Mouse (Mus musculus) hindbrain, embryonic 16.5 days (tissue): ENCODE measurements at regions not wholly inside any gene's neighbourhood (a gene's known extent, or its start where the extent isn't known, plus 50 kb on each side); places are given as distances from the start of the nearest gene placed in this dataset.
"Not testable (repeated sequence)": the region's sequence is repeated elsewhere in the genome, so short reads cannot be mapped to it uniquely, and the experiment has no call there.

Source experiments
- ATAC-seq: fragments of 200-750 bp; cut with Nextera tagmentation; 2 replicates; pipeline ENCODE4 v1.8.0; 2017; ENCODE audit warnings: moderate TSS enrichment, moderate library complexity
- H3K27ac ChIP-seq: fragments of 300-500 bp; sonication (generic); 2 replicates; pipeline ENCODE4 v1.5.1; 2014; ENCODE audit warnings: low read depth, mild to moderate bottlenecking, control low read depth, low read length, moderate library complexity
- H3K27me3 ChIP-seq: fragments of 300-500 bp; sonication (generic); replicated peaks from 2 replicates; pipeline ENCODE4 v1.6.1; 2014; ENCODE audit warnings: low read length; ENCODE audit not compliant: control insufficient read depth, insufficient read depth
- H3K36me3 ChIP-seq: fragments of 300-500 bp; sonication (generic); 2 replicates; pipeline ENCODE4 v1.6.1; 2014; ENCODE audit warnings: mild to moderate bottlenecking, low read length, moderate library complexity, mixed read lengths; ENCODE audit not compliant: control insufficient read depth, insufficient read depth
- H3K4me1 ChIP-seq: fragments of 300-500 bp; sonication (generic); 2 replicates; pipeline ENCODE4 v1.6.1; 2014; ENCODE audit warnings: low read depth, low read length; ENCODE audit not compliant: control insufficient read depth, insufficient read depth
- H3K4me2 ChIP-seq: fragments of 300-500 bp; sonication (generic); 2 replicates; pipeline ENCODE4 v1.6.1; 2014; ENCODE audit warnings: mild to moderate bottlenecking, low read length, control low read depth, moderate library complexity
- H3K4me3 ChIP-seq: fragments of 300-500 bp; sonication (generic); 2 replicates; pipeline ENCODE4 v1.5.1; 2014; ENCODE audit warnings: mild to moderate bottlenecking, low read length, control low read depth, moderate library complexity
- H3K9ac ChIP-seq: fragments of 300-500 bp; sonication (generic); 2 replicates; pipeline ENCODE4 v1.6.1; 2014; ENCODE audit warnings: low read depth, mild to moderate bottlenecking, control low read depth, low read length, moderate library complexity
- H3K9me3 ChIP-seq: fragments of 300-500 bp; sonication (generic); 2 replicates; pipeline ENCODE4 v1.6.1; 2014; ENCODE audit warnings: mild to moderate bottlenecking, low read length, moderate library complexity; ENCODE audit not compliant: control insufficient read depth
- WGBS: fragments of 180-500 bp; shearing (Covaris S2); extraction: QIAGEN DNeasy Blood & Tissue Kit; methylation state at CpG from one replicate; pipeline ENCODE4 v1.1.7; 2014; 5-methylcytosine and 5-hydroxymethylcytosine counted together

DNA sequence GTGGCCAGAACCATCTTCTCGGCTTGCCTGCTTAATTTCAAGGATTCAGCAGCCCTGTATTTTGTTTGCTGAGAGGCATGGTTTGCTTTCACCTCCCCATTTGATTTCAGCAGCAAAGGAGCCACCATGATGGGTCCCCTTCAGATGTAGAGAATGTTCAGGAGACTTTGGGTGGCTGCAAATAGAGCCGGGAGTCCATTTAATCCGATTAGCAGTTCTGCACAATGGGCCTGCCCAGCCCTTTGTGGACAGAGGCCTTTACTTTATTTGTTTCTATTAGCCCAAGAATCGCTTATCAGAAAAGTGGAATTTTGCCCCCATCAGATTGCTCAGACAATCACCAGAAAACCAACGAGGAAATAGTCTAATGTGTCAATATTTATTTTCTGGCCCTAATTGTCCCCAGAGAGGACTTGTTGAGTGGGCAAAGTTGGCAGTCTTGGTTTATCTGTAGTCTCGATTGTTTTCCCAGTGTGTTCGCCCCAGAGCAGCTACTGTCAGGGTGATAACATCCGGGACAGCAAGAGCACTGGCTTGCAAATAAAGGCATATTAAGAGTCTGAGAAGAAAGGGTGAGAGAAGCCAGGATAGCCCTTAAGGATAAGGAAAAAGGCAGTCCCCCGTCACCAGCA, 130.6 kb upstream of the Kiz start:
- Histone ChIP-seq H3K9me3 (no peaks in the 10 kb centered on the region), H3K4me2 (no peak overlapping the region), H3K27ac (no peak overlapping the region), H3K36me3 (no peaks in the 10 kb centered on the region), H3K4me3 (no peak overlapping the region), H3K27me3 (no peaks in the 10 kb centered on the region), H3K9ac (no peak overlapping the region), H3K4me1 (peaks cover 6% of the 10 kb centered on the region; the same call in 1 of the 2 replicates)
- ATAC-seq: no peak
- WGBS: 43% methylated on average over 9 of the region's 9 CpGs

DNA sequence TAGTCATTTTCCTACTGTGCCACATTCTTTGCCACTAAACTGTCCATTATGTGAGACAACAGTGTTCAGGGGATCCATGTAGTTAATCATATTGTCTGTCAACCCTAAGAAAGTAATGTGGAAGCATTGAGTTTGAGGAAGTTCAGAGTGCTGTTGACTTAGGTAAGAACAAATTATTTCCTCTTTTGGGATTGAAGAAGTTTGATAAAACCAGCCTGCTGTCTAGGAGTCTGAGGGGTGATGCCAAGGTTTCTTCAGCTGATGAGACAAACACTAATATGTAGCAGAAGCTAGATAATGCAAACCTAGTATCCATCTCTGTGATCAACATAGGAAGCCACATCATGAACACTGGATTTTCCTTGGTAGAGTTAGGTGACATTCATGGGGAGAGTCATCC, 127.0 kb upstream of the Kiz start:
- H3K27me3 ChIP-seq: no peaks in the 10 kb centered on the region
- no peak overlapping the region for H3K9ac ChIP-seq
- no peaks in the 10 kb centered on the region for H3K9me3 ChIP-seq
- no peak overlapping the region for H3K4me3 ChIP-seq
- no peaks in the 10 kb centered on the region for H3K36me3 ChIP-seq
- no peak overlapping the region for H3K27ac ChIP-seq
- no peak overlapping the region for H3K4me2 ChIP-seq
- ATAC-seq: no peak
- H3K4me1 ChIP-seq: peaks cover 6% of the 10 kb centered on the region; the same call in 1 of the 2 replicates

DNA sequence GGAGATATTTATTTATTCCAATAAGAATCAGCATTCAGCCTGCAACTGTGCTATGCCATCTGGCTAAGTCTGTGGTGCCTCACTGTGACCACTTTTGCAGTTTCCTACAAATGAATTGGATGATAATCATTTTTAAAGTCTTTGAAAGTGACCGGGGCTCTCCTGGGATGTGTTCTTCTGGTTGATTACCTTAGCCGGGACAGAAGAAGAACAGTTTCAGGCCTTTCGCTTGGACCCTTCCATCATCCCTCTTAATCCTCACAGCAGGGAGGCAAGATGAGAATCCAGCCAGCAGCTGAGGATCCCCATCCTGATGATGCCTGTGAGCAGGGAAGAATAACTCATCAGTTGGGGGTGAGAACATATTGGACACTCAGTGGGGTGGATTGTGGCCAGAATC, 124.6 kb upstream of the Kiz start:
- Histone ChIP-seq H3K4me2 (no peak overlapping the region), H3K4me1 (no peaks in the 10 kb centered on the region), H3K27ac (no peak overlapping the region), H3K9ac (no peak overlapping the region), H3K4me3 (no peak overlapping the region), H3K36me3 (no peaks in the 10 kb centered on the region), H3K27me3 (no peaks in the 10 kb centered on the region), H3K9me3 (no peaks in the 10 kb centered on the region)
- 30% methylated on average over 3 of the region's 3 CpGs for WGBS
- ATAC-seq: peak; percentile 34; the same call in 1 of the 2 replicates

DNA sequence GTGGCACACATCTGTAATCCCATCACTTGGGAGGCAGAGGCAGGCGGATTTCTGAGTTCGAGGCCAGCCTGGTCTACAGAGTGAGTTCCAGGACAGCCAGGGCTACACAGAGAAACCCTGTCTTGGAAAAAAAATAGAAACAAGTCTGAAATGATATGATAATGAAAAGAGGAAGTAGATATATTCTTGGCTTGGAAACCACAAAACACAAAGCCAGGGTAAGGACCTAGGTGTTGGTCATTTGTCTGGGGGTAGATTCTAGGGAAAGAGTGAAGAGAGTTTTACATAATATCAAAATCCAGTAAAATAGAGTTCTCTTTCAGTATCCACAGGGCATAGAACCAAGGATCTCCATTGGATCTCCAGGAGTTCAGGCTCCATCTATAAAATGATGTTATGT, 122.8 kb upstream of the Kiz start:
- H3K4me3 ChIP-seq, H3K9me3 ChIP-seq, H3K9ac ChIP-seq, H3K36me3 ChIP-seq, H3K4me2 ChIP-seq, H3K4me1 ChIP-seq, H3K27me3 ChIP-seq, H3K27ac ChIP-seq, ATAC-seq: not testable (repeated sequence)
- WGBS: 92% methylated on average over 2 of the region's 2 CpGs

DNA sequence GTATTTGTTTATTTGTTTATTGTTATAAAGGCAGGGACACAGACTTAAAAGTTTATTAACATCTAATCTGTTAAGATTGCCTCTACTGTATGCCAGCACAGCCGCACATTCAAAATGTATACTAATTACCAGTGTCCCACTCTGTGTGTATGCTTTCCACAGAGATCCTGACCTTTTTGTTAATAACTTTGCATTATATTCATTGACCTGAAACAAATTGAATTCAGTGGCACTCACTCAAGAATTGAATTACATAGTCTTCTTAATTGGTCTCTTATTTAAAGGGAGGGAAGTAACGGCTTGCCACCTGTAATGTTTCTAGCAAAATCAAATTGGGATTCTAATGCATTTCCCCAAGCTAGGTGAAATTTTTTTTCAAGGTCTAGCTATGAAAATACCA, 111.3 kb upstream of the Kiz start:
- H3K36me3 ChIP-seq: no peaks in the 10 kb centered on the region
- no peaks in the 10 kb centered on the region for H3K9me3 ChIP-seq
- no peaks in the 10 kb centered on the region; the same call in 1 of the 2 replicates for H3K27me3 ChIP-seq
- no peak overlapping the region for H3K4me3 ChIP-seq
- ATAC-seq: no peak
- H3K4me2 ChIP-seq: no peak overlapping the region
- WGBS: 60% methylated on average over 2 of the region's 2 CpGs
- H3K4me1 ChIP-seq: peaks cover 5% of the 10 kb centered on the region
- no peak overlapping the region for H3K9ac ChIP-seq
- H3K27ac ChIP-seq: no peak overlapping the region

DNA sequence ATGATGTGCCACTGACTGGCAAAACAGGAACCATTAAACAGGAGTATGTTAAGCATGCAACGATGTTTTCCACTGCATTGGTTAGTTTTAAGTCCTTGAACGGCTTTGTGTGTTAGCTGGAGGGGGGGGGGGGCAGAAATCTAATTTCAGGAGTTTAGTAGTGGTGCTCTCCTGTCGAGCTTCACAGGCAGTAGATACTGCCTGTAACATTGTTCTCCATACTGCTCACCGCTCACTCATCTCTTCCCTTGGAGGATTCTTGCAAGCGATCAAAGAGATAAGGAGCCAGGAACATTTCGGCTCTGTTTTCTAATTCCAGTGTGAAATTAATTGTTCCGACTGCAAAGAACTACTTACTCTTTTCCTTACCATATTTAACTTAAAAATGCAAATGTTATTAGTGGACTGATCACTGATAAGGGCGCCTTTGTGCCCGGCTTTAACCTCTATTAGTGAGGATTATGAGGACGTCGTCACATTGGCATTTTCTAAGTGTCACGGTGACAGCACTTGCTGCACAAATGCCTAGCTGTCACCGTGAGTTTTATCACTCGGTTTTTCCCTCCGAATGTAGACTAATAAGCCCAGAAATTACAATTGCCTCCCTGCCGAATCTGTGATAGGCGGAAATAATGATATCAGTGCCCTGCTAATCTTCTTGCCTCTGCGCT, 110.5 kb upstream of the Kiz start:
- no peak; the same call in 1 of the 2 replicates for ATAC-seq
- Histone ChIP-seq H3K27ac (peak overlapping the region; percentile 81), H3K9ac (peak overlapping the region; percentile 53), H3K27me3 (no peaks in the 10 kb centered on the region; the same call in 1 of the 2 replicates), H3K4me2 (peak overlapping the region; percentile 54), H3K4me3 (peak overlapping the region; percentile 38), H3K4me1 (peaks cover 5% of the 10 kb centered on the region), H3K9me3 (no peaks in the 10 kb centered on the region), H3K36me3 (no peaks in the 10 kb centered on the region)
- WGBS: 40% methylated on average over 18 of the region's 18 CpGs

DNA sequence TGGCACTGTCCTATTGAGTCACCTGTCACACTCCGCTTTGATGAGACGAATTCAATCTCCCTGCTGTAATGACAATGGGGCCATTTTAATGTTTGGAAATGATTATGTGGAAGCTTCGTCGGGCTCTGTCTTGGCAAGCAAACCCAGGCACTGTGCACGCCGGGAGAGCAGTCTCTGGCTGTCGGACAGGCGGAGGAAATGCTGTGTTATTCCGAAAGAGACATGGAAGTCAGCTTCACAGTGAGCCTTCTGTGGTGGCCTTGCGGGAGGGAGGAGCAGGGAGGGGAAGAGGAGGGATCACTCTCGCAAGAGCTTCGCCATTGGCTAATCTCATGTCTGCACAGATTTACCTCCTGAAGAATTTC, 110.0 kb upstream of the Kiz start:
- 20% methylated on average over 12 of the region's 12 CpGs for WGBS
- Histone ChIP-seq H3K9me3 (no peaks in the 10 kb centered on the region), H3K27me3 (no peaks in the 10 kb centered on the region; the same call in 1 of the 2 replicates), H3K27ac (peak overlapping the region; percentile 81), H3K4me1 (peaks cover 5% of the 10 kb centered on the region), H3K9ac (peak overlapping the region; percentile 53), H3K4me3 (peak overlapping the region; percentile 38), H3K4me2 (peak overlapping the region; percentile 54), H3K36me3 (no peaks in the 10 kb centered on the region)
- ATAC-seq: peak; percentile 98

DNA sequence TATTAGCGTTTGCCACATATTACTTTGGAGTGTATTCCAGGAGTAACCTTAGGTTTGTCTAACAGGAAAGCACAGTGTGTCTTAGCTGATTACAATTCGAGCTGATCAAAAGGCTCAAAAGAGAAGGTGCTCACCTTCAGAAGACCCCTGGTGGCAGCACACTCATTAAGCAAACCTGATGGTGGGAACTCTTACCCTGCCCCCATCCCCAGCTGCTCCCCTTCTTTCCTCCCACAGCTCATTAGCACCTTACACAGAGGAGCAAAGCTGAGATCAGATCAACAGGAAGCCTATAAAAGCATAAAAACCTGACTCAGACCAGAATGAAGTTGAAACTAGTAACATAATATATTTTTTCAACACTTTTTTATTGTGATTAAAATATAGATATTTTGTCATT, 101.7 kb upstream of the Kiz start:
- ATAC-seq: no peak
- H3K4me2 ChIP-seq: no peak overlapping the region
- H3K36me3 ChIP-seq: no peaks in the 10 kb centered on the region
- H3K27me3 ChIP-seq: no peaks in the 10 kb centered on the region
- no peak overlapping the region for H3K27ac ChIP-seq
- H3K4me3 ChIP-seq: no peak overlapping the region
- 39% methylated on average over 2 of the region's 2 CpGs for WGBS
- no peaks in the 10 kb centered on the region for H3K9me3 ChIP-seq
- no peaks in the 10 kb centered on the region for H3K4me1 ChIP-seq
- H3K9ac ChIP-seq: no peak overlapping the region

DNA sequence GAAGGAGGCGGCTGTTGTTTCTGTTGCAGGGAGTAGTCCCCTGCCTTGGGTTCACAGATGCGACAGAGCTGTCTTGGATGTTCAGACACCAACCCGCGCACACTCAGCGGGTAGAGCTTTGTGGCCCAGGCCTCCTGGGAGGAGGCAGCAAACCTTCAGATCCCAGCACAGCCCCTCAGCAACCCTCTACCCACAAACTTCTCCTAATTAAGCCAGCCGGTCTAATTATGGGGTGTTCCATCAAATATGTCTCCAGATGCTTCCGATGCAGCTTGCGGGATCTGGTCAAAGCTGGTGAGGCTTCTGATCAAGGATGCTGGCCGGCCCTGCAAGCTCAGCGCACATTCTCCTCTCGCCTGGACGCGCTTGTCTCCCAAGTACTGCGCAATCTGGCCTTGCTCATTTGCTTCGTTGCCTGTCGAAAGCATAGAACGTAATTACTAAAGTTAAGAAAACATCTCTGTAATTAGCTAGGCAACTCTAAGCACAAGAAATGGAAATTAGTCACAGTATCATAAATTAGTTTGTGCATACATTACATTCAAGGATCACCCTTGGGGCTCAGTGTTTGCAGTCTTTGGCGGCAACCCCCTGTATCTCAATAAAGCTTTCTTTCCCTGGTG, 92.0 kb upstream of the Kiz start:
- Histone ChIP-seq H3K9me3 (no peaks in the 10 kb centered on the region), H3K4me2 (peak overlapping the region; percentile 37), H3K36me3 (no peaks in the 10 kb centered on the region), H3K27ac (peak overlapping the region; percentile 46; the same call in 1 of the 2 replicates), H3K4me1 (peaks cover 5% of the 10 kb centered on the region; the same call in 1 of the 2 replicates), H3K9ac (no peak overlapping the region; the same call in 1 of the 2 replicates), H3K27me3 (no peaks in the 10 kb centered on the region), H3K4me3 (no peak overlapping the region)
- peak; percentile 71 for ATAC-seq
- 33% methylated on average over 18 of the region's 18 CpGs for WGBS
